Mouse (Mus musculus) frontal cortex, adult 2 months (tissue): ENCODE results near the gene Dqx1. TPM values are rescaled to one million over a fixed set of nuclear protein-coding genes. Genes with fewer than 3 reads are reported as not detected.

Experiments used
- DNase-seq, 2 experiments: peaks; one replicate each; pipeline ENCODE4 v3.0.0; 2022; ENCODE audit warnings: low spot score in 1 of 2; ENCODE audit errors: extremely low spot score in 1 of 2
- polyA plus RNA-seq: library from polyadenylated mRNA; depleted of rRNA; stranded (reverse); fragments of >200 nt; gene quantifications from 2 replicates; pipeline ENCODE4 v1.2.3, GENCODE M21; 2012; rRNA removed

The Dqx1 gene
- polyA plus RNA-seq, 1 experiment = 0.76 TPM

DNA sequence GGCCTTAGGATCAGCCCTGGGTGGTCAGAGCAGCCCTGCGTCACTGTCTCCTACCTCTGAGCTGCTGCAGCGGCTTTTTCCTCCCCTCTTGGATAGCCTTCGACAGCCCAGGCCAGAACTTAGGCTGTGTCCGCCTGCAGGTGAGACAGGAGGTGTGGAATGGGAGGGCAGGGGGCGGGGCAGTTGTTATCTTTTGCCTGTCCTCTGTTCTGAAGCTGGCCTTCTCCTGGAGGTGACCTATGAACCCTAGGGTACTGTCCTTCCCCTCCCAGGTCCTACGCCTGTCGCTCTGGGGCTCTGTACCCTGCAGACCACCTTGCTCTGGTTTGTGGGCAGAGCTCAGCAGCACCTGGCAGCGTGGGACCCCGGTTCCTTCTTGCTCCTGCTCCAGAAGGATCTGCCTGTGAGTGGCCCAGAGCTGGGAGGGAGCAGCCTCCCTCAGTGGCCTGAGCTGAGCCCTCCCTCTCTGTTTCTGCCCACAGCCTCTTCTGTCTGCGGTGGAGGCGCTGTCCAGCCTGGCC, 45.5 kb downstream of the Dqx1 start:
- no peak for DNase-seq

DNA sequence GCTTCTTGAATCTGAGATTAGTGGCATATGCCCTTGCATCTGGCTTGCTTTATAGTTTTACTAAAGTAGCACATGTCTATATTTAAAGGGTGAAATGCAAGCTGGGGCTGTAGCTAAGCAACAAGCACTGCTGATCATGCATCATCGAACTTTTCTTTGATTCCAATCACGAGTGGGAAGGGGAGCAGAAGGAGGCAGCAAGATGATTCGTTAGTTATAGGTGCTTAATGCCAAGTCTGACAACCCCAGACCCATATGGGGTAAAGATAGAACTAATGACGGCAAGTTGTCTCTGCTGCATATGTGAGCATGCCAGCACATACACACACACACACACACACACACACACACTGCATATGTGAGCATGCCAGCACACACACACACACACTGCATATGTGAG, 46.5 kb downstream of the Dqx1 start:
- DNase-seq = no peak

DNA sequence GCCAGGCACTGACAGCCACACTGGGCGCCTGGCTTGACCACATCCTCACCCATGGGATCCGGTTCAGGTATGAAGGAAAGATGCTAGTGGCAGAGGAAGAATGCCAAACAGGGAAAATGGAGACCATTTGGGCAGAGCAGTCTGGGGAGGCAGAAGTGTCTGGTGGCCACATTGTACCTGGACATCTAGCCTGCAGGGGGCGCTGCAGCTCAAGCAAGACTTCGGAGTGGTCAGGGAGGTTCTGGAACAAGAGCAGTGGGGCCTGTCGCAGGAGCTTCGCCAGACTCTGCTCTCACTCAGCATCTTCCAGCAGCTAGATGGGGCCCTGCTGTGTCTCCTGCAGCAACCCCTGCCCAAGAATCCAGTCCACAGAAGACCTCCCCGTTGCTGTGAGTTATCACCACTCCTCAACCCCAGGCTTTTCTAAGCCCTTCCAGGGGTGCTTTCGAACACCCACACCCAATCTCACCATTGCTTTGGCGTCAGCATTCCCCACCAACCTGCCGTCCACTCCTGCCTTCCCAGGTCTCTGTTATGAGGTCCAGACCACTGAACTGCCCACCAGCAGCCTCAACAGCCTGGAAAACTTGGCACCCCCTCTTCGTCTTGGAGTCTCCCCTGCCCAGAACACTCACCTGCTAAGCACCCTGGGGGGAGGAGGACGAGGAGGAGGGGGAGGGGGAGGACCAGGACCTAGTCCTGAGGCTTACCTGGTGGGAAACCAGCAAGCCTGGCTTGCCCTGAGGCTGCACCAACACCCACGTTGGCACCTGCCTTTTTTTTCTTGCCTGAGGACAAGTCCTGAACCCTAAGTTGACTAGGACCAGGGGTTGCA, 50.1 kb downstream of the Dqx1 start:
- DNase-seq = peak in 1 of 2 experiments; percentile 75

DNA sequence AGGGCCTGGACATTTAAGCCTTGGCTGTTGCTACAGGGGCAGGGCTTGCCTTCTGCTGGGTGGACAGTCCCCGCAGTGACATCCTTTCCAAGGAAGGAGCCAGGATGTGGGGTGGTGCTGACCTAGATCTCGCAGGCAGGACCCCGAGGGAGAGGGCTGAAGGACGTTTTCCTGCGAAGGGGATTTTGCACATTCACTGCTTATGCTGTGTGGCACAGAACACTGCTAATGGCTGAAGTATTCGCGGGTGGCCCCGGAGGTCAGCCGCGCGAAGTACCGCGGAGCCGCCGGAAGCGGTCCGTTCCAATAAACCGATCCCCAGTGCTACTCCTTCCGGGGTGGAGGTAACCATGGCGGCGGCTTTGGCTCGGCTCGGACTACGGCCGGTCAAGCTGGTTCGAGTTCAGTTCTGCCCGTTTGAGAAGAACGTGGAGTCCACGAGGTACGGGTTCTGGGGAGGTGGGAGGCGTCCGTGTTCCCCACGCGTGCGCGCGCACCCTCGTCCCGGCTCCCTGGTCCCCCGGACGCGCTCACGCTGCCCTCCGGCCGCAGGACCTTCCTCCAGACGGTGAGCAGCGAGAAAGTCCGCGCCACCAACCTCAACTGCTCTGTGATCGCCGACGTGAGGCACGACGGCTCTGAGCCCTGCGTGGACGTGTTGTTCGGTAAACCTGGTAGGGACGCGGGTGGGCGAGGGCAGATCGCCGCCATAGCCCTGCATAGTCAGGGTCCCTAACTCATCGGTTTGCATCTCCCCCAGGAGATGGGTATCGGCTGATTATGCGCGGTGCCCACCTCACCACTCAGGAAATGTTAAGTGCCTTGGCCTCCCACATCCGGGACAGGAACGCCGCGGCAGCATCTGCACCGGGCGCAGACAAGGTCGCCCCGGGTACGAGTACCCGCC, 51.4 kb downstream of the Dqx1 start, which contains the start of gene Mrpl53:
Mrpl53 (plus strand) TSS at position 279 of the 907 bp plus-strand sequence.
- DNase-seq = peak in 1 of 2 experiments; percentile 84

DNA sequence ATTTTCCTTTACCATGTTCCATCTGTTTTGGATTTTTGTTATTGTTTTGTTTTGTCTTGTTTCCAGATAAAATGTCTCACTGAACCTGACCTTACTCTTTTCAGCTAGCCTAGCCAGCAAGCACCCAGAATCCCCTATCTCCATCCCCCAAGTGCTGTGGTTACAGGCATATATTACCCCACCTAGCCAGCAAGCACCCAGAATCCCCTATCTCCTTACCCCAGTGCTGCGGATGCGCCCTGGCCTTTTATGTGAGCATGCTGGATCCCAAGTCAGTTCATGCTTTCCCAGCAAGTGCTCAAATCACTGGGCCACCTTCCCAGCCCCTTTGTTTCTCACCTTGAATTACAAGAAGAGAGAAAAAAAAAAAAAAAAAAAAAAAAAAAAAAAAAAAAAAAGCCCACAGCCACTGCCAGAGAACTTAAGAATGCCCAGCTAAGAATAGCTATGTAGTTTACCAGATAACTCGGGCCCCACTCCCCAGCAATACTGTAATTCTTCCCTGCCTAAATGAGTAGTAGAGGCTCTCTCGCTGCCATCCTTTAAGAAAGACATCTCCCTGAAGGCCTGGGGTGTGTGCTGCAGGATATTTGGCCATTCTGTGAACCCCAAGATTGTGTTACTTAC, 54.0 kb downstream of the Dqx1 start:
- no peak for DNase-seq

DNA sequence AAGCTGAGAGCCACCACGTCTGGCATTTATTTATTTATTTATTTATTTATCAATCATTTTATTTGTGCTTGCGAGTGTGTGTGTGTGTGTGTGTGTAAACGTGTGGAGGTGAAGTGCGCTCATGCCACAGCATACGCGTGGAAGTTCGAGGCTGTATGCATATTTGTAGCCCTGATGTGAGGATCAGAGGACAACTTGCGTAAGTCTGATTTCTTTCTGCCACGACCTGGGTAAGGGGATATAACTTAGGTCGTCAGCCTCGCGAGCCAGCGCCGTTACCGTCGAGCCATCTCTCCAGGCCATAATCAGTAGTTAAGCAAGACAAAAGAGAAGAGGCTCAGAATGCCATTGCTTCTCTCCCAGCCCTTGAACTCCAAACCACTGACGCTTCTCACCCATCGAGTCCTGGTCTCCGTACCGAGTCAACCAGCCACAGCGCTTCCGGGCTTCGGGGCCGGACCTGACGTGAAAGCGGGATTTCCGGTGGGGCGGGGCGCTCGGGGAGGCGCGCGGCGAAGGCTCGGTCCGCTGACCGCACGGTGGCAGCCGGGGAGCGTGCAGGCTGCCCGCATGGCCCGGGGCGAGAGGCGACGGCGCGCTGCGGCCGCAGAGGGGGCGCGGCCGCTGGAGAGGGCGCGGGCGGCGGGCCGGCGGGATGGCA, 57.5 kb downstream of the Dqx1 start, which contains the start of gene Mogs:
Mogs (plus strand) TSS at position 486 of the 661 bp plus-strand sequence.
- DNase-seq = peak in 1 of 2 experiments; percentile 92

DNA sequence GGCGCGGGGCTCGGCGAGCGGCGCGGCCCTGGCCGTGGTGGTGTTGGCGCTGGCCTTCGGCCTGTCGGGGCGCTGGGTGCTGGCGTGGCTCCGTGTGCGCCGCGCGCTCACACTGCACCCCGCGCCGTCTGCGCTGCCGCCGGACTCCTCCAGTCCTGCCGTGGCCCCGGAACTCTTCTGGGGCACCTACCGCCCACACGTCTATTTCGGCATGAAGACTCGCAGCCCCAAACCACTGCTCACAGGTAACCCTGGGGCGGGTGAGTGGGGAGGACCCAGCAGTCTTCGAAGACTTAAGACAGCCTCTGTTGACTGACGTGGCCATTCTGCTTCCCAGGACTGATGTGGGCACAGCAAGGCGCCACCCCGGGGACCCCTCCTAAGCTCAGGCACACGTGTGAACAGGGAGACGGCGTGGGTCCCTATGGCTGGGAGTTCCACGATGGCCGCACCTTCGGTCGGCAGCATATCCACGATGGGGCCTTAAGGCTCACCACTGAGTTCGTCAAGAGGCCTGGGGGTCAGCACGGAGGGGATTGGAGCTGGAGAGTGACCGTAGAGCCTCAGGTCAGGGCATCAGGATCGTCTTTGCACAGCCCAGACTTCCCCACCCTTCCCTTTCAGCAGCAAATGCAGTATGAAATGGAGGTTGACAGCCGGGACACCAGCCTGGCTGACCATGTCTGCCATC, 58.2 kb downstream of the Dqx1 start:
- DNase-seq = no peak

DNA sequence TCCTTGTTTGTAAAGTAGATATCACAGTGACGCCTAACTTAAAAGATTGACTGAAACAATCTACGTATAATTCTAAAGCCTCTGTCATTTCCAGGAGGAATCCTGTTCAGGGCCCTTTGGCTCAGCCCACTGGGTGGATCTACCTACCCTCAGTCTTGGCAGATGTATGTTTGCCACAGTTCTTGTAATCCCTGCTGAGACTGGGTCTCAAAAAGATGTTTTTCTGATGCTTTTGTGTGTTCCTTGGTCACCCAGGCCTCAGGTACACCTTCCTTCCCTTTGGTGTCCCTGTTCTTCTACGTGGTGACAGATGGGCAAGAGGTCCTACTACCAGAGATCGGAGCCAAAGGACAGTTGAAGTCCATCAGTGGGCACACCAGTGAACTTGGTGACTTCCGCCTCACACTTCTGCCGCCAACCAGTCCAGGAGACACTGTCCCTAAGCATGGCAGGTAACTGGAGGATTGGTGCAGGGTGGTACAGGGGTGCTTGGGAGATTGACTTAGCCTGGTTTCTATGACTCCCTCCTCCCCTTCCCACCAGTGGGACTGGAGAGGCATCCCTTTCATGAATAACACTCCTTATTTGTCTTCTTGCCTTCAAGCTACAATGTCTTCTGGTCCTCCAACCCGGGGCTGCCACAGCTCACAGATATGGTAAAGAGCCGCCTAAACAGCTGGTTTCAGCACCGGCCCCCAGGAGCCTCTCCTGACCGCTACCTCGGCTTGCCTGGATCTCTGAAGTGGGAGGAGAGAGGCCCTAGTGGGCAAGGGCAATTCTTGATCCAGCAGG, 58.9 kb downstream of the Dqx1 start:
- no peak for DNase-seq

Other genes starting within 250 kb of the Dqx1 start
- 24.6 and 27.5 TPM in 2 replicates for gene Sema4f, start 118.1 kb upstream of the Dqx1 start, polyA plus RNA-seq
- 0.12 TPM in 1 of 2 replicates, not detected in the other for gene M1ap, start 110.9 kb upstream of the Dqx1 start, polyA plus RNA-seq
- 1.7 and 2.4 TPM in 2 replicates for gene Dok1, start 24.4 kb upstream of the Dqx1 start, polyA plus RNA-seq
- gene Loxl3, start 23.7 kb upstream of the Dqx1 start, polyA plus RNA-seq = 6.4 and 6.6 TPM in 2 replicates
- gene Aup1, start 3.3 kb upstream of the Dqx1 start, polyA plus RNA-seq = 220 and 253 TPM in 2 replicates
- 58.8 and 63.7 TPM in 2 replicates for gene Htra2, start 2.6 kb upstream of the Dqx1 start, polyA plus RNA-seq
- not detected in 2 replicates for gene Tlx2, start 12.4 kb downstream of the Dqx1 start, polyA plus RNA-seq
- 40.1 and 40.5 TPM in 2 replicates for gene Pcgf1, start 20.0 kb downstream of the Dqx1 start, polyA plus RNA-seq
- gene Lbx2, start 28.5 kb downstream of the Dqx1 start, polyA plus RNA-seq = 0.36 and 0.66 TPM in 2 replicates
- gene Ccdc142, start 43.8 kb downstream of the Dqx1 start, polyA plus RNA-seq = 6.3 and 11.1 TPM in 2 replicates
- 8.5 and 11.2 TPM in 2 replicates for gene Gm42688, start 43.8 kb downstream of the Dqx1 start, polyA plus RNA-seq
- gene Mrpl53, start 51.2 kb downstream of the Dqx1 start, polyA plus RNA-seq = 96.4 and 109 TPM in 2 replicates
- 30.6 and 31.6 TPM in 2 replicates for gene Mogs, start 57.7 kb downstream of the Dqx1 start, polyA plus RNA-seq
- gene Wbp1, start 63.7 kb downstream of the Dqx1 start, polyA plus RNA-seq = 95.9 and 107 TPM in 2 replicates
- gene Ino80b, start 67.6 kb downstream of the Dqx1 start, polyA plus RNA-seq = 24.6 and 31.4 TPM in 2 replicates
- 101 and 119 TPM in 2 replicates for gene Rtkn, start 77.6 kb downstream of the Dqx1 start, polyA plus RNA-seq
- gene Wdr54, start 98.6 kb downstream of the Dqx1 start, polyA plus RNA-seq = 26.6 and 27.7 TPM in 2 replicates
- 28.6 TPM in 2 replicates for gene 1700003E16Rik, start 98.6 kb downstream of the Dqx1 start, polyA plus RNA-seq
- gene Dctn1, start 108.1 kb downstream of the Dqx1 start, polyA plus RNA-seq = 344 and 369 TPM in 2 replicates
- 0.04 and 0.21 TPM in 2 replicates for gene Slc4a5, start 162.0 kb downstream of the Dqx1 start, polyA plus RNA-seq